Mouse (Mus musculus): ENCODE results near the gene Slc35c2.

DNA sequence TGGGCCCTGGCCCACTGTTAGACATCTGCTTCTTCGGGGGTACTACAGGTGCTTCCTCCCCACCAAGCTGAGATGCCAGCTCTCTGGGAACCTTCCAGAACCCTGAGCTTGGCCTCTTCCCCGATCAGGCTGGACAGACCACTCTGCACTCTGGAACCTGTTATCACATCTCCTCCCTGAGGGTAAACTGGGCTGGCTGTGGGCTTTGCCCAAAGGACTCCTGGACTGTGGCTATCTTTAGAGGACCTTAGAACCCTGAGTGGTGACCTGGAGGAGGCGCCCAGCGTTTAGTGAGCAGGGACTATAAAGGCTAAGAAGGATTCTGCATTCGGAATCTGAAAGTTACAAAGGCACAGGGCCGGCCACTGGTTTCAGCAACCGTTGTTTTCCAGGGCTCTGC is 3.3 kb downstream of the Slc35c2 start:
- TF ChIP-seq CTCF (IDR thresholded peaks at IDR 0.05; ENCODE audit: extremely low read depth, insufficient read depth, low read length), result no peak
- no peak for TF ChIP-seq POLR2A (IDR thresholded peaks at IDR 0.05; ENCODE audit: extremely low read depth, insufficient read depth, low read length)

Measured in cortical plate, adult 2 months (tissue).